Mouse (Mus musculus): Measurements from ENCODE around the gene Cfap161. TPM values are rescaled to one million over a fixed set of nuclear protein-coding genes. Genes with fewer than 3 reads are reported as not detected.

Cfap161 gene
- polyA plus RNA-seq, 1 experiment, result not detected

DNA sequence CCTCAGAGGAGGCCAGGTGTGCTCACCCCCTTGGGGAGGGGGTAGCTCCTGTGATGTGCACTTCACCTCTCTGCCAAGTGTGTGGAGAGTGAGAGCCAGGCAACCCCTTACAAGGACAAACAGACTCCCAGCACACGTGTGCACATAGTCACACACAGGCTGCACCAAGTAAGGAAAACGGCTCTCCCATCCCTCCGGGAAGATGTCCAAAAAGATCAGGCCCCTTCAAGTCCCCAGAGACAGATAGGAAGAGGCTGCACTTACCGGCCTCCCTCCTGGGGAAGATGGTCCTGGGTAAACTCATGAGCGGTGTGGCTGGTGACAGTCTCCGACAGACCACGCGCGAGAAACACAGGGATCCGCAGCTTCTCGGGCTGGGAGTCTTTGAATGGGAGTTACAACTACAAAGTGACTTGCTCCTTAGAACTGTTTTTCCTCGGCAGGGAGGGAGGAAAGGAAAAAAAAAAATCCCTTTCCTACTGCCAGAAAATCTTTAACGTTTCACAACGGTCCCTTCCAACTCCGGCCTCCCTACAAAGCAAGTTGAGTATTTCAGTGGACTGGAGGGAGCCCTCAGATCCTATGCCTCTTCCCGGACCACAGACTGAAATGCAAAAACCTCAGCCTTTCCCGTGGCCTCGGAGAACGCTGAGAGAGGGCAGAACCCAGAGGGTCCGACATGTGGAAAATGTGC, 49.1 kb downstream of the Cfap161 start, which contains the start of gene Il16:
Il16 (minus strand) TSS at position 314 of the 694 bp plus-strand sequence.
- Histone ChIP-seq H3K4me3 (ENCODE audit: insufficient read depth, low read length) (no peak within 1 kb of the TSS), H3K4me1 (ENCODE audit: control insufficient read depth, insufficient read depth, low read length) (peaks cover 4% of the 10 kb centered on the region), H3K27ac (ENCODE audit: insufficient read depth, low read depth, low read length) (no peak within 1 kb of the TSS)
- TF ChIP-seq POLR2A (IDR thresholded peaks at IDR 0.05; ENCODE audit: borderline replicate concordance, low read depth, low read length) (no peak), CTCF (IDR thresholded peaks at IDR 0.05; ENCODE audit: low read depth, low read length) (no peak)

DNA sequence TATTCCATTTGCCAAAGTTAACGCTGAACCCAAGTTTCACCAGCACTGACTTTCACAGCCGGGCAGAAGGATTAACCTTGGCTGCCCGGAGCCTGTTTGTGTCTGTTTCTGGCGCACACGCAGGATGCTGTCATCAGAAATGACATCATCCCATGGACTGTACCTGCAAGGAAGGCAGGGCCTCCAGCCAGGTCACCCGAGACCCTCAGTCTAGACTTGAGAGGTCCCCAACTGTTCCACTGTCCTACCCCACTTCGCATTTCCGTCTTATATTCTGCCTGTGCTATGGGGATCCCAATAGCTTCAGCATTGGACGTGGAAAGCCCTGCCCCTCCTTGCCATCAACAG, 49.6 kb downstream of the Cfap161 start:
- Histone ChIP-seq H3K4me1 (ENCODE audit: control insufficient read depth, insufficient read depth, low read length) (peaks cover 4% of the 10 kb centered on the region), H3K4me3 (ENCODE audit: insufficient read depth, low read length) (no peak overlapping the region), H3K27ac (ENCODE audit: insufficient read depth, low read depth, low read length) (no peak overlapping the region)
- TF ChIP-seq POLR2A (IDR thresholded peaks at IDR 0.05; ENCODE audit: borderline replicate concordance, low read depth, low read length) (no peak), CTCF (IDR thresholded peaks at IDR 0.05; ENCODE audit: low read depth, low read length) (no peak)

DNA sequence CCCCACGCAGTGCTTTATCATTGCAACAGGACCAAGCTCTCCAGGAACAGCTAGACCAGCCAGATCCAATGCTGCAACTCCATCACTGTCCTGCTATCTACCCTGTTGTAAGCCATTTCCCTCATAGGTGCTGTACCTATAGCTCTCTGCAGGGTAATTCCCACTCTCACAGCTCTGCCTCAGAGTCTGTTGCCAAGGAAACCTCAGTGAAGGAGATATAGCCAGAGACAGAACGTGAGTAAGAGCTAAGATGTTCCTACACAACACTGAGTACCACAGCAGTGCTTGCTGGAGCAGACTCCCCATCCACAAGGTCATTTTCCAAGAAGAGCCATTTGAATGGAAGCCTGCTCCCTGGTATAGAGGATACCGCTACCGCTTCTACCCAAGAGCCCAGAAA, 50.4 kb downstream of the Cfap161 start:
- TF ChIP-seq POLR2A (IDR thresholded peaks at IDR 0.05; ENCODE audit: borderline replicate concordance, low read depth, low read length) (no peak), CTCF (IDR thresholded peaks at IDR 0.05; ENCODE audit: low read depth, low read length) (no peak)
- no peak overlapping the region for H3K4me3 ChIP-seq (ENCODE audit: insufficient read depth, low read length)
- peaks cover 7% of the 10 kb centered on the region for H3K4me1 ChIP-seq (ENCODE audit: control insufficient read depth, insufficient read depth, low read length)
- H3K27ac ChIP-seq (ENCODE audit: insufficient read depth, low read depth, low read length), result no peak overlapping the region

DNA sequence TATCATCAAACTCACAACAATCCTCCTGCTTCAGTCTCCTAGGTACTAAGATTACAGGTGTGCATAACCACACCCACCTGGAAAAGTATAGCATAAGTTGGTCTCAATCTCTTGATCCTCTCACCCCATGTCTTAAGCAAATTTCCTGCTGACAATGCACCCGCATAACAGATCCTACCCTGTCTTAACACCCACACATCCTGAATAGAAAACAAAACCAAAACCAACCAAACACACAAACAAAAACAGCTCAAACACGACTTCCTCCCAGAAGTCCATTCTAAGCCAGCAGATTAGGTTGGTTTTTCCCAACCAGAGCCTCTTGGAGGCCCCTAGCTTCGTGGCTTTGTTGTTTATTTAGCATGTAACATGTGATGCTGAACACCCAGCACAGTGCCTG, 52.0 kb downstream of the Cfap161 start:
- no peak overlapping the region for H3K4me3 ChIP-seq (ENCODE audit: insufficient read depth, low read length)
- no peak overlapping the region for H3K27ac ChIP-seq (ENCODE audit: insufficient read depth, low read depth, low read length)
- TF ChIP-seq POLR2A (IDR thresholded peaks at IDR 0.05; ENCODE audit: borderline replicate concordance, low read depth, low read length), result no peak
- no peak for TF ChIP-seq CTCF (IDR thresholded peaks at IDR 0.05; ENCODE audit: low read depth, low read length)
- H3K4me1 ChIP-seq (ENCODE audit: control insufficient read depth, insufficient read depth, low read length), result peaks cover 7% of the 10 kb centered on the region

DNA sequence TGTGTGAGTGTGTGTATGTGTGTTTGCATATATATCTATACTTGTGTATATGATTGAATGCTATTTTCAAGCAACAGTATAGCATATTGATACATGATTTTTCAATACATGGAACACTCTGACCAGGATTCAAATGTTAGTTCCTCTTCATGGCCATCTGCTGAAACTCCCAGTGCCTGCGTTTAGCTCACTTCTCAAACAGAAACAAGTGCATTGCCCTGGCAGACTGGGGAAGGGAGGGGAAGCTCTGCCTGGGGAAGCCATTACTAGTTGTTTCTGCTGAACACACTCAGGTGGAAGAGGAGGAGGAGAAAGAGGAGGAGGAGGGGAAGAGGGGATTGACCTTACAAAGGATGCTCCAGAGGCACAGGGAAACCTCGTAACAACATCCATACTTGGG, 52.7 kb downstream of the Cfap161 start:
- H3K4me1 ChIP-seq (ENCODE audit: control insufficient read depth, insufficient read depth, low read length), result peaks cover 7% of the 10 kb centered on the region
- no peak overlapping the region for H3K27ac ChIP-seq (ENCODE audit: insufficient read depth, low read depth, low read length)
- TF ChIP-seq CTCF (IDR thresholded peaks at IDR 0.05; ENCODE audit: low read depth, low read length) (no peak), POLR2A (IDR thresholded peaks at IDR 0.05; ENCODE audit: borderline replicate concordance, low read depth, low read length) (no peak)
- H3K4me3 ChIP-seq (ENCODE audit: insufficient read depth, low read length), result no peak overlapping the region

DNA sequence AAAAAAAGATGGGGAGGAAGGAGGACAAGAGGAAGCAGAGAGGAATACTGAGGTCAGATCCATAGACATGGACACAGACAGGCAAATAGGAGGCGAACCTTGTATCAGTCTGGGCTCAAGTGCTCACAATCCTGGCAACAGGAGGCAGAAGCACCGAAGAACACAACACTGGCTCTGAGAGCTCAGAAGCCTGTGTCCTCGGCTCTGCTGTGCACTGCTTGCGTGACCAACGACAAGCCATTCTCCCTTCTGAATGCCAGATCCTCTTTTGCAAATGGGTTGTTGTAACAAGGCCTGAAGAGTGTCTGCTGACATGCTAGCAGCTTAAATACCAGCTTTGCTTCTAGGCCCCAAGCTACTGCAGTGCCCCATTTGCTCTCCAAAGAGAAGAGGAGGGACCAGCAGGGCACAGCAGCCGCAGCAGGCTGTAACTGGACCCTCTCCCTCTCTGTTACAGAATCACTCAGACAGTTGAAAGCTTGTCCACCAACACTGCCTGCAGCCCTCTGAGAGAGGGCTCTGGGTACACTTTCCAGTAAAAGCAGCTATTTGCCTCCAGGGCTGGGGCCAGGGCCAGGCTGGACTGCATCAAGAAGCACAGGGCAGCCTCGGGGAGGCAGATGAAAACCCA, 54.9 kb downstream of the Cfap161 start:
- H3K27ac ChIP-seq (ENCODE audit: insufficient read depth, low read depth, low read length), result no peak overlapping the region
- TF ChIP-seq POLR2A (IDR thresholded peaks at IDR 0.05; ENCODE audit: borderline replicate concordance, low read depth, low read length) (no peak), CTCF (IDR thresholded peaks at IDR 0.05; ENCODE audit: low read depth, low read length) (no peak)
- H3K4me3 ChIP-seq (ENCODE audit: insufficient read depth, low read length), result no peak overlapping the region

DNA sequence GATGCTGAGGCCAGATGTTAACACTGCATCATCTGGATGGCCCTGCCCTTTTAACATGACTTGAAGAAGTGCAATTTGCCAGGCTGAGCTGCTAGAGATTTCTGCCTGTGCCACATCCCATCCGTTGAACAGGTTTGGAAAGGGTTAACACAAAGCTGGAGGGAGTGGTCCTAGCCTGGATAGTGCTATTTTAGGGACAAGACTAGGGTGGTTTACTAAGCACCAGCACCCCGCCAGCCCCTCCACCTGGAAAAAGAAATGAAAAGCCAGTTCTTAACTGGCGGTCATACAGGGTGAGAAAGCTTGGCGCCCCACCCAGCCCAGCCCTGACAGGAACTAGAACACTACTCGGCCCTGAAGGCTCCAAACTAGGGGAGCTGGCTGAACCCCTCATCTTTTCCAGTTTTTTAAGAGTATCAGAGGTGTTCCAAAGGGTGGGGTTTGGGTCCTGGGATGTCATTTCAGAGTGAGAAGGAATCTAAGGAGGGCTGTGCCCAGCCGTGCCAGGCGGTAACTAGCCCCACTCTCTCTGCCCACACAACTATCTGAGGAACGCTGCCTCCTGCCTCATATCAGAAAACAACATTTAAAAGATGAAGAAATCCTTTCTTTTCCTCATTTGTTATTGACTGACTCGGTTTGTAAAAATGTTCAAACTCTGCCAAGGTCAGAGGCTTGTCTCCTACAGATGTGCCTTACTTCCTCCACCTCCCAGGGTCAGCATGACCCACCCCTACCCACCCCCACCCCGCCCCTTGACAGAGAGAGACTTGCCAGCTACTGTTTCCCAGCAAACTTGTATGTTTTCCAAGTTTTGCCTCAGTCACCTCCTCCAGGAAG, 55.8 kb downstream of the Cfap161 start:
- H3K27ac ChIP-seq (ENCODE audit: insufficient read depth, low read depth, low read length), result no peak overlapping the region
- no peak for TF ChIP-seq CTCF (IDR thresholded peaks at IDR 0.05; ENCODE audit: low read depth, low read length)
- no peak for TF ChIP-seq POLR2A (IDR thresholded peaks at IDR 0.05; ENCODE audit: borderline replicate concordance, low read depth, low read length)

More for the DNA sequence above, 54.9 kb downstream of the Cfap161 start:
- H3K4me1 ChIP-seq (ENCODE audit: control insufficient read depth, insufficient read depth, low read length), result peaks cover 7% of the 10 kb centered on the region

DNA sequence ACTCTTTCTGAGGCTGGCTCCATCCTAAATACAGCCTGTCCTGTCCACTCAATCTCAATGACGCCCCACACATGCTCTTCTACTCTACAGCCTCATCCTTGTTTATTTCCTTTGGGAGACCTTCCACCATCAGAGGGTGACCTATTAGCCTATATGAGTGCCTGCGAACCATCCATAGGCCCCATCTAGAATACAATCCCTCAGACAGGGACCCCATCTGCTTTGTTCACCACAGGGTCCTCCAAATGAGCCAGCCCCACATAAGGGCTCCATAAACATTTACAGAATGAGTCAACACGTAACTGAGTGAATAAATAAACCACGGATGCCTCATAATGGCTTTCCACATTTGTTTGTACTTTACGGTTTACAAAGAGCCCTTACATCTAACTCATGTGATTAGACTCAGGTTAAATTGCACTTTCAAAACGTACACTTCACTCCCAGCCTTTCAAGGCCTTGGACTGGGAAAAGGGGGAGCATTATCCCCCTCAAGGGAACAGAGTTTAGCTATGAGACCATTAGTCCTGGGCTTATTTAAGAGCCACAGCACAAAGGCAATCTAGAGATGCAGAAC, 56.7 kb downstream of the Cfap161 start:
- no peak for TF ChIP-seq CTCF (IDR thresholded peaks at IDR 0.05; ENCODE audit: low read depth, low read length)
- no peak for TF ChIP-seq POLR2A (IDR thresholded peaks at IDR 0.05; ENCODE audit: borderline replicate concordance, low read depth, low read length)

More for the DNA sequence above, 55.8 kb downstream of the Cfap161 start:
- Histone ChIP-seq H3K4me1 (ENCODE audit: control insufficient read depth, insufficient read depth, low read length) (peaks cover 7% of the 10 kb centered on the region), H3K4me3 (ENCODE audit: insufficient read depth, low read length) (no peak overlapping the region)

DNA sequence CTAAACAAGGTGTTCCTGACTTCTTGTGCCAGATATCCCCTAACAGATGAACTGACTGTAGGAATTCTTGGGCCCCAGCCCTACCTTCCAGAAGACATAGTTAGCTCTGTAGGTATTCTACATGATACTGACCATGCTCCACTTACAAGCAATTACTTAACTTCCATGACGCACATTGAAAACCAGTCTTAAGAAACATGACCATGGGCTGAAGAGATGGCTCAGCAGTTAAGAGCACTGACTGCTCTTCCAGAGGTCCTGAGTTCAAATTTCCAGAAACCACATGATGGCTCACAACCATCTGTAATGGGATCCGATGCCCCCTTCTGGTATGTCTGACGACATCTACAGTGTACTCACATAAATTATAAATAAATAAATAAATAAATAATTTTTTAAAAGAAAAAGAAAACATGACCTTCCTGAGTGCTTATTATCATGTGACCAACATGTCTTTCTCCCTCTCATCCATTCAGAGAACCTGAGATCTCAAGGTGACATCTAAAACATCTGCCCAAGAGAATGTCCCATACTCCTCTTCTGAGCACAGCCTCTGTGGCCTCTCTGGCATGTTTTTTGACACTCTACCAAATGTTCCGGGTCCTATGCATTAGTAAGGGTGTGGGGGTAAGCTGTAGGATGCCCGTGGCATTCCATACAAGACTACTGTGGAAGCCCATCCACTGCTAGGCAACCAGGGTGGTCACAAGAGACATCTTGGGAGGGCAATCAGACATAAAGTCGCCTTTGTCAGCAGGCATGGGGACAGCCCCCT, 58.2 kb downstream of the Cfap161 start:
- Histone ChIP-seq H3K4me3 (ENCODE audit: insufficient read depth, low read length) (no peak overlapping the region), H3K27ac (ENCODE audit: insufficient read depth, low read depth, low read length) (no peak overlapping the region), H3K4me1 (ENCODE audit: control insufficient read depth, insufficient read depth, low read length) (0 out of 2 replicates have a peak, but pooled peaks cover 3% of the 10 kb centered on the region)
- TF ChIP-seq CTCF (IDR thresholded peaks at IDR 0.05; ENCODE audit: low read depth, low read length), result no peak
- no peak for TF ChIP-seq POLR2A (IDR thresholded peaks at IDR 0.05; ENCODE audit: borderline replicate concordance, low read depth, low read length)

More for the DNA sequence above, 56.7 kb downstream of the Cfap161 start:
- no peak overlapping the region for H3K4me3 ChIP-seq (ENCODE audit: insufficient read depth, low read length)
- no peak overlapping the region for H3K27ac ChIP-seq (ENCODE audit: insufficient read depth, low read depth, low read length)
- peaks cover 7% of the 10 kb centered on the region for H3K4me1 ChIP-seq (ENCODE audit: control insufficient read depth, insufficient read depth, low read length)
